Mouse (Mus musculus): ENCODE results near the gene Kng1. TPM values are rescaled to one million over a fixed set of nuclear protein-coding genes. Genes with fewer than 3 reads are reported as not detected.

Gene Kng1
- polyA plus RNA-seq, 1 experiment from 2014 or later: 0.67 TPM

- H3K27ac ChIP-seq (ENCODE audit: low read length): peak overlapping the region; percentile 48; the same call in 1 of the 2 replicates
- 13% methylated on average over 12 of the region's 12 CpGs for WGBS
- peak overlapping the region; percentile 73 for H3K9ac ChIP-seq (ENCODE audit: low read length)
- H3K4me1 ChIP-seq (ENCODE audit: control insufficient read depth, insufficient read depth, low read length): peaks cover 16% of the 10 kb centered on the region
- no peaks in the 10 kb centered on the region for H3K36me3 ChIP-seq (ENCODE audit: control insufficient read depth, insufficient read depth)
- H3K27me3 ChIP-seq (ENCODE audit: control insufficient read depth, insufficient read depth, low read length): no peaks in the 10 kb centered on the region
- H3K4me3 ChIP-seq (ENCODE audit: low read length): peak overlapping the region; percentile 44
- peak overlapping the region; percentile 74 for H3K4me2 ChIP-seq (ENCODE audit: low read depth, low read length)
- no peak for ATAC-seq (replicated peaks; ENCODE audit: extremely low read depth, insufficient read depth, low FRiP score)
- H3K9me3 ChIP-seq (replicated peaks; ENCODE audit: control insufficient read depth, low read length): no peaks in the 10 kb centered on the region
Observed at GRCm38 (mm10) chr16:23099632-23100031, 42.0 kb downstream of the Kng1 start.

GRCm38 (mm10) chr16:23100099-23100575, 42.5 kb downstream of the Kng1 start:
- H3K4me3 ChIP-seq (ENCODE audit: low read length): peak overlapping the region; percentile 44
- H3K36me3 ChIP-seq (ENCODE audit: control insufficient read depth, insufficient read depth): no peaks in the 10 kb centered on the region
- H3K27me3 ChIP-seq (ENCODE audit: control insufficient read depth, insufficient read depth, low read length): no peaks in the 10 kb centered on the region
- peak overlapping the region; percentile 48 for H3K27ac ChIP-seq (ENCODE audit: low read length)
- peak; percentile 54; the same call in 1 of the 2 replicates for ATAC-seq (replicated peaks; ENCODE audit: extremely low read depth, insufficient read depth, low FRiP score)
- peak overlapping the region; percentile 73 for H3K9ac ChIP-seq (ENCODE audit: low read length)
- H3K4me1 ChIP-seq (ENCODE audit: control insufficient read depth, insufficient read depth, low read length): peaks cover 16% of the 10 kb centered on the region
- WGBS: 6% methylated on average over 9 of the region's 9 CpGs
- no peaks in the 10 kb centered on the region for H3K9me3 ChIP-seq (replicated peaks; ENCODE audit: control insufficient read depth, low read length)
- H3K4me2 ChIP-seq (ENCODE audit: low read depth, low read length): peak overlapping the region; percentile 74

GRCm38 (mm10) chr16:23100613-23101012, 42.9 kb downstream of the Kng1 start:
- Histone ChIP-seq H3K36me3 (ENCODE audit: control insufficient read depth, insufficient read depth) (no peaks in the 10 kb centered on the region), H3K9ac (ENCODE audit: low read length) (peak overlapping the region; percentile 73), H3K4me2 (ENCODE audit: low read depth, low read length) (peak overlapping the region; percentile 74), H3K4me1 (ENCODE audit: control insufficient read depth, insufficient read depth, low read length) (peaks cover 18% of the 10 kb centered on the region), H3K4me3 (ENCODE audit: low read length) (peak overlapping the region; percentile 44), H3K9me3 (replicated peaks; ENCODE audit: control insufficient read depth, low read length) (no peaks in the 10 kb centered on the region), H3K27ac (ENCODE audit: low read length) (peak overlapping the region; percentile 48), H3K27me3 (ENCODE audit: control insufficient read depth, insufficient read depth, low read length) (no peaks in the 10 kb centered on the region)
- ATAC-seq (replicated peaks; ENCODE audit: extremely low read depth, insufficient read depth, low FRiP score): peak; percentile 42; the same call in 1 of the 2 replicates
- 12% methylated on average over 10 of the region's 10 CpGs for WGBS

- peak overlapping the region; percentile 72 for H3K9ac ChIP-seq (ENCODE audit: low read length)
- no peaks in the 10 kb centered on the region for H3K27me3 ChIP-seq (ENCODE audit: control insufficient read depth, insufficient read depth, low read length)
- H3K27ac ChIP-seq (ENCODE audit: low read length): peak overlapping the region; percentile 59
- H3K4me2 ChIP-seq (ENCODE audit: low read depth, low read length): peak overlapping the region; percentile 74
- no peaks in the 10 kb centered on the region for H3K36me3 ChIP-seq (ENCODE audit: control insufficient read depth, insufficient read depth)
- ATAC-seq (replicated peaks; ENCODE audit: extremely low read depth, insufficient read depth, low FRiP score): no peak
- peaks cover 21% of the 10 kb centered on the region for H3K4me1 ChIP-seq (ENCODE audit: control insufficient read depth, insufficient read depth, low read length)
- WGBS: 9% methylated on average over 15 of the region's 15 CpGs
- peak overlapping the region; percentile 56 for H3K4me3 ChIP-seq (ENCODE audit: low read length)
- no peaks in the 10 kb centered on the region for H3K9me3 ChIP-seq (replicated peaks; ENCODE audit: control insufficient read depth, low read length)
Observed at GRCm38 (mm10) chr16:23102340-23103037, 44.8 kb downstream of the Kng1 start.

- Histone ChIP-seq H3K4me2 (ENCODE audit: low read depth, low read length) (peak overlapping the region; percentile 74), H3K36me3 (ENCODE audit: control insufficient read depth, insufficient read depth) (no peaks in the 10 kb centered on the region), H3K9me3 (replicated peaks; ENCODE audit: control insufficient read depth, low read length) (no peaks in the 10 kb centered on the region), H3K27ac (ENCODE audit: low read length) (peak overlapping the region; percentile 59), H3K9ac (ENCODE audit: low read length) (peak overlapping the region; percentile 72), H3K4me3 (ENCODE audit: low read length) (peak overlapping the region; percentile 56), H3K4me1 (ENCODE audit: control insufficient read depth, insufficient read depth, low read length) (peaks cover 21% of the 10 kb centered on the region), H3K27me3 (ENCODE audit: control insufficient read depth, insufficient read depth, low read length) (no peaks in the 10 kb centered on the region)
- no peak for ATAC-seq (replicated peaks; ENCODE audit: extremely low read depth, insufficient read depth, low FRiP score)
- 29% methylated on average over 17 of the region's 17 CpGs for WGBS
Observed at GRCm38 (mm10) chr16:23103038-23103745, 45.5 kb downstream of the Kng1 start.

- Histone ChIP-seq H3K4me2 (ENCODE audit: low read depth, low read length) (no peak overlapping the region), H3K27ac (ENCODE audit: low read length) (no peak overlapping the region), H3K9me3 (replicated peaks; ENCODE audit: control insufficient read depth, low read length) (no peaks in the 10 kb centered on the region), H3K9ac (ENCODE audit: low read length) (no peak overlapping the region), H3K27me3 (ENCODE audit: control insufficient read depth, insufficient read depth, low read length) (no peaks in the 10 kb centered on the region), H3K4me3 (ENCODE audit: low read length) (no peak overlapping the region), H3K36me3 (ENCODE audit: control insufficient read depth, insufficient read depth) (peaks cover 2% of the 10 kb centered on the region), H3K4me1 (ENCODE audit: control insufficient read depth, insufficient read depth, low read length) (peaks cover 21% of the 10 kb centered on the region)
- ATAC-seq (replicated peaks; ENCODE audit: extremely low read depth, insufficient read depth, low FRiP score): no peak
- 65% methylated on average over 2 of the region's 2 CpGs for WGBS
Observed at GRCm38 (mm10) chr16:23103841-23104240, 46.2 kb downstream of the Kng1 start.

- Histone ChIP-seq H3K4me1 (ENCODE audit: control insufficient read depth, insufficient read depth, low read length) (peaks cover 26% of the 10 kb centered on the region), H3K4me3 (ENCODE audit: low read length) (no peak overlapping the region), H3K9me3 (replicated peaks; ENCODE audit: control insufficient read depth, low read length) (no peaks in the 10 kb centered on the region), H3K9ac (ENCODE audit: low read length) (no peak overlapping the region), H3K36me3 (ENCODE audit: control insufficient read depth, insufficient read depth) (peaks cover 18% of the 10 kb centered on the region), H3K27ac (ENCODE audit: low read length) (no peak overlapping the region), H3K27me3 (ENCODE audit: control insufficient read depth, insufficient read depth, low read length) (no peaks in the 10 kb centered on the region), H3K4me2 (ENCODE audit: low read depth, low read length) (no peak overlapping the region)
- no peak for ATAC-seq (replicated peaks; ENCODE audit: extremely low read depth, insufficient read depth, low FRiP score)
- 71% methylated on average over 7 of the region's 7 CpGs for WGBS
Observed at GRCm38 (mm10) chr16:23106121-23106520, 48.5 kb downstream of the Kng1 start.

GRCm38 (mm10) chr16:23107231-23107942, 49.7 kb downstream of the Kng1 start, which contains the start of gene Eif4a2:
Gene Eif4a2 (plus strand): TSS chr16:23107444.
- H3K9me3 ChIP-seq (replicated peaks; ENCODE audit: control insufficient read depth, low read length): no peaks in the 10 kb centered on the region
- peak within 1 kb of the TSS; percentile 100 for H3K4me3 ChIP-seq (ENCODE audit: low read length)
- no peaks in the 10 kb centered on the region for H3K27me3 ChIP-seq (ENCODE audit: control insufficient read depth, insufficient read depth, low read length)
- H3K36me3 ChIP-seq (ENCODE audit: control insufficient read depth, insufficient read depth): peaks cover 31% of the 10 kb centered on the region
- H3K27ac ChIP-seq (ENCODE audit: low read length): peak within 1 kb of the TSS; percentile 99
- peaks cover 36% of the 10 kb centered on the region for H3K4me1 ChIP-seq (ENCODE audit: control insufficient read depth, insufficient read depth, low read length)
- peak; percentile 88 for ATAC-seq (replicated peaks; ENCODE audit: extremely low read depth, insufficient read depth, low FRiP score)
- peak within 1 kb of the TSS; percentile 100 for H3K9ac ChIP-seq (ENCODE audit: low read length)
- H3K4me2 ChIP-seq (ENCODE audit: low read depth, low read length): peak within 1 kb of the TSS; percentile 92
- WGBS: under 1% methylated on average over 71 of the region's 71 CpGs

Data from heart, embryonic 16.5 days (tissue).